In genomic region chr9:42123204-42123603, GRCm38 (mm10) we compare ENCODE assay signal across 9 mouse cellular contexts. TPM values are rescaled to one million over a fixed set of nuclear protein-coding genes. Genes with fewer than 3 reads are reported as not detected.
DNase-seq lines count a peak whose midpoint lies in the region; ATAC-seq and TF ChIP-seq lines count a peak whose summit lies in the region.
"Had no signal": no experiment of that assay in that cellular context is flagged by ENCODE, and none has a peak within 500 bp of the region (broad histone marks: within the 10 kb centered on the region; RNA-seq: fewer than 3 reads in every experiment).

No protein-coding gene starts in this region.

- no peak for DNase-seq in kidney, adult 2 months
- no peak for DNase-seq in kidney, adult 18-20 months
- DNase-seq in embryonic facial prominence, embryonic 10.5 days (ENCODE audit: low spot score): no peak
- DNase-seq in adrenal gland, postnatal 14 days: no peak
- no peak for DNase-seq in yolk sac, embryonic 10.5 days (ENCODE audit: low spot score)
- no peak for DNase-seq in right cerebral cortex, postnatal 25 days

- peak overlapping the region; percentile 72 for H3K27ac ChIP-seq in kidney, adult 2 months (ENCODE audit: insufficient read depth, low read depth, low read length)
- peak overlapping the region; percentile 88 for H3K27ac ChIP-seq in embryonic facial prominence, embryonic 10.5 days (replicated peaks)
- peak overlapping the region; percentile 90 for H3K27ac ChIP-seq in hindbrain, embryonic 13.5 days
- H3K27ac ChIP-seq in midbrain, embryonic 13.5 days: peak overlapping the region; percentile 69; the same call in 1 of the 2 replicates

- H3K9me3 ChIP-seq in embryonic facial prominence, embryonic 10.5 days: no peaks in the 10 kb centered on the region
- no peaks in the 10 kb centered on the region for H3K9me3 ChIP-seq in hindbrain, embryonic 13.5 days
- no peaks in the 10 kb centered on the region for H3K9me3 ChIP-seq in midbrain, embryonic 13.5 days

- peak overlapping the region; percentile 86 for H3K4me3 ChIP-seq in kidney, adult 2 months (ENCODE audit: insufficient read depth, low read depth, low read length)
- H3K4me3 ChIP-seq in embryonic facial prominence, embryonic 10.5 days: peak overlapping the region; percentile 84
- H3K4me3 ChIP-seq in hindbrain, embryonic 13.5 days: peak overlapping the region; percentile 81
- H3K4me3 ChIP-seq in midbrain, embryonic 13.5 days (replicated peaks): peak overlapping the region; percentile 78

- 22% methylated on average over 11 of the region's 11 CpGs for WGBS in kidney, adult 2 months
- WGBS in embryonic facial prominence, embryonic 10.5 days: 32% methylated on average over 11 of the region's 11 CpGs
- 28% methylated on average over 11 of the region's 11 CpGs for WGBS in hindbrain, embryonic 13.5 days
- 29% methylated on average over 11 of the region's 11 CpGs for WGBS in midbrain, embryonic 13.5 days

- 0 out of 2 replicates have a peak, but pooled peaks have one; percentile 8 for ATAC-seq in hindbrain, embryonic 13.5 days (ENCODE audit: low FRiP score)
- ATAC-seq in midbrain, embryonic 13.5 days: no peak

- peaks cover 12% of the 10 kb centered on the region for H3K4me1 ChIP-seq in kidney, adult 2 months (ENCODE audit: control insufficient read depth, insufficient read depth, low read length)
- peaks cover 31% of the 10 kb centered on the region for H3K4me1 ChIP-seq in embryonic facial prominence, embryonic 10.5 days
- peaks cover 52% of the 10 kb centered on the region for H3K4me1 ChIP-seq in hindbrain, embryonic 13.5 days (replicated peaks)
- H3K4me1 ChIP-seq in midbrain, embryonic 13.5 days (replicated peaks): peaks cover 18% of the 10 kb centered on the region

- H3K4me2 ChIP-seq in hindbrain, embryonic 13.5 days: peak overlapping the region; percentile 74
- peak overlapping the region; percentile 99 for H3K4me2 ChIP-seq in midbrain, embryonic 13.5 days (replicated peaks)

- H3K9ac ChIP-seq in hindbrain, embryonic 13.5 days: peak overlapping the region; percentile 90
- peak overlapping the region; percentile 84 for H3K9ac ChIP-seq in midbrain, embryonic 13.5 days (replicated peaks)

- no peaks in the 10 kb centered on the region for H3K27me3 ChIP-seq in kidney, adult 2 months (replicated peaks; ENCODE audit: control insufficient read depth, insufficient read depth, low read length)
- peaks cover 63% of the 10 kb centered on the region for H3K27me3 ChIP-seq in embryonic facial prominence, embryonic 10.5 days (replicated peaks; ENCODE audit: low read depth, poor library complexity, severe bottlenecking)
- H3K27me3 ChIP-seq in hindbrain, embryonic 13.5 days: 0 out of 2 replicates have a peak, but pooled peaks cover 10% of the 10 kb centered on the region
- H3K27me3 ChIP-seq in midbrain, embryonic 13.5 days: peaks cover 25% of the 10 kb centered on the region
- H3K27me3 ChIP-seq: Patski had no signal

- TF ChIP-seq CTCF in kidney, adult 2 months (conservative IDR thresholded peaks at IDR 0.05; ENCODE audit: insufficient read depth, insufficient read length, low read depth, low read length): no peak

- no peaks in the 10 kb centered on the region for H3K36me3 ChIP-seq in kidney, adult 2 months (ENCODE audit: control insufficient read depth, insufficient read depth, low read length)
- H3K36me3 ChIP-seq in embryonic facial prominence, embryonic 10.5 days (replicated peaks): no peaks in the 10 kb centered on the region
- no peaks in the 10 kb centered on the region for H3K36me3 ChIP-seq in hindbrain, embryonic 13.5 days
- H3K36me3 ChIP-seq in midbrain, embryonic 13.5 days: no peaks in the 10 kb centered on the region

- no peak for TF ChIP-seq POLR2A in kidney, adult 2 months (IDR thresholded peaks at IDR 0.05; ENCODE audit: low read depth, low read length)

RNA-seq across cellular contexts. Expression of gene Sorl1, which starts 0.9 kb away (rescaled TPM):
- polyA plus RNA-seq in kidney, adult 2 months (2012; rRNA removed): 58.1 and 80.7 TPM in 2 replicates
- 3.9 and 7.0 TPM in 2 replicates for polyA plus RNA-seq in embryonic facial prominence, embryonic 10.5 days (2016; fragmentation: Nextera tagmentation; extraction: Ambion mirVana)
- 12.3 and 12.8 TPM in 2 replicates for polyA plus RNA-seq in hindbrain, embryonic 13.5 days (2015; fragmentation: Nextera tagmentation; extraction: Ambion mirVana)
- 5.4 and 6.1 TPM in 2 replicates for polyA plus RNA-seq in midbrain, embryonic 13.5 days (2015; fragmentation: Nextera tagmentation; extraction: Ambion mirVana)
- 16.8 and 17.8 TPM in 2 replicates for total RNA-seq in adrenal gland, postnatal 14 days (2021)
